Mouse (Mus musculus) liver, postnatal 0 days (tissue): ENCODE results near the gene Enkur. TPM values are rescaled to one million over a fixed set of nuclear protein-coding genes. Genes with fewer than 3 reads are reported as not detected.

Source experiments
- ATAC-seq: fragments of 200-750 bp; cut with Nextera tagmentation; 2 replicates; pipeline ENCODE4 v1.8.0; 2017; ENCODE audit warnings: mild to moderate bottlenecking, moderate library complexity
- DNase-seq: peaks from one replicate; pipeline ENCODE4 v3.0.0-alpha.2; 2016
- H3K27ac ChIP-seq: fragments of 300-500 bp; sonication (generic); 2 replicates; pipeline ENCODE4 v1.5.1; 2014; ENCODE audit warnings: antibody characterized with exemption, moderate library complexity, mild to moderate bottlenecking, low read depth
- H3K27me3 ChIP-seq: fragments of 300-500 bp; sonication (generic); 2 replicates; pipeline ENCODE4 v1.6.1; 2014; ENCODE audit warnings: low read length, control low read depth, mixed read lengths; ENCODE audit not compliant: insufficient read depth
- H3K36me3 ChIP-seq: fragments of 300-500 bp; sonication (generic); replicated peaks from 2 replicates; pipeline ENCODE4 v1.6.1; 2014; ENCODE audit warnings: mild to moderate bottlenecking, control low read depth, low read length, moderate library complexity, mixed read lengths; ENCODE audit not compliant: insufficient read depth
- H3K4me1 ChIP-seq: fragments of 300-500 bp; sonication (generic); 2 replicates; pipeline ENCODE4 v1.6.1; 2014; ENCODE audit warnings: antibody characterized with exemption, mild to moderate bottlenecking, control low read depth; ENCODE audit not compliant: insufficient read depth
- H3K4me2 ChIP-seq: fragments of 300-500 bp; sonication (generic); 2 replicates; pipeline ENCODE4 v1.6.1; 2014; ENCODE audit warnings: low read depth, mild to moderate bottlenecking, low read length, moderate library complexity, mixed read lengths
- H3K4me3 ChIP-seq: fragments of 300-500 bp; sonication (generic); 2 replicates; pipeline ENCODE4 v1.5.1; 2014; ENCODE audit warnings: low read depth, low read length
- H3K9ac ChIP-seq: fragments of 300-500 bp; sonication (generic); replicated peaks from 2 replicates; pipeline ENCODE4 v1.6.1; 2014; ENCODE audit warnings: mild to moderate bottlenecking, moderate library complexity
- H3K9me3 ChIP-seq: fragments of 300-500 bp; sonication (generic); 2 replicates; pipeline ENCODE4 v1.6.1; 2016; ENCODE audit warnings: mild to moderate bottlenecking, control low read depth, low read length, mixed read lengths
- CTCF ChIP-seq: sonication (generic); IDR thresholded peaks from 2 replicates; pipeline ENCODE4 v1.5.1; 2016; ENCODE audit warnings: antibody characterized with exemption, low read depth
- EP300 ChIP-seq: IDR thresholded peaks from 2 replicates; pipeline ENCODE4 v1.6.1; 2016; ENCODE audit warnings: antibody characterized with exemption, low read depth, mild to moderate bottlenecking
- WGBS: fragments of 180-500 bp; shearing (Covaris S2); extraction: QIAGEN DNeasy Blood & Tissue Kit; methylation state at CpG from one replicate; pipeline ENCODE4 v1.1.7; 2014; ENCODE audit not compliant: insufficient replicate concordance; 5-methylcytosine and 5-hydroxymethylcytosine counted together
- polyA plus RNA-seq: library from polyadenylated mRNA; unstranded; fragments of >200 nt; fragmentation: Nextera tagmentation; extraction: Ambion mirVana; gene quantifications from 2 replicates; pipeline ENCODE4 v1.2.1, GENCODE M21; 2015

The Enkur gene
- polyA plus RNA-seq, 1 experiment from 2014 or later, result 0.14 TPM

DNA sequence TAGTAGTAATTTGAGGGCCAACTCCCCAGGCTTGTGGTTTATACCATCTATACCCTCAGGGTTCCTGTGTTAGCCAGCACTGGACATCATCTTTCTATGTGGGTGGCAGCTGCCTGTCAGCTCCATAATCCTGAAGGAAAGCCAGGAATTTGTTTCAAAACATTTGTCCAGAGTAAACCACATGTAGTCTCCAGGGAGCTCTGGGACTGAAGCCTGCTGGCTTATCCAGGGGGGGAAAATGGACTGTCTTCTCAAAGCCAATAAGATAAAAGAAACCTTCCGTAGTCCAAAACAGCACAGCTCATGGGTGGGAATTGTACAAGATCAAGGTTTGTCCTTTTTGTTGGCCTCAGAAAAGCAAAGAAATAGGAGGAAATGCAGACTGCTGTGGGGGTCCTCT lies 37.2 kb downstream of the Enkur start:
- Histone ChIP-seq H3K4me1 (no peaks in the 10 kb centered on the region), H3K9me3 (no peaks in the 10 kb centered on the region), H3K4me3 (no peak overlapping the region), H3K36me3 (no peaks in the 10 kb centered on the region), H3K4me2 (no peak overlapping the region), H3K27ac (no peak overlapping the region), H3K27me3 (no peaks in the 10 kb centered on the region), H3K9ac (no peak overlapping the region)
- TF ChIP-seq EP300 (no peak), CTCF (no peak)
- WGBS, result 87% methylated on average over 1 of the region's 1 CpGs
- ATAC-seq, result no peak
- no peak for DNase-seq

DNA sequence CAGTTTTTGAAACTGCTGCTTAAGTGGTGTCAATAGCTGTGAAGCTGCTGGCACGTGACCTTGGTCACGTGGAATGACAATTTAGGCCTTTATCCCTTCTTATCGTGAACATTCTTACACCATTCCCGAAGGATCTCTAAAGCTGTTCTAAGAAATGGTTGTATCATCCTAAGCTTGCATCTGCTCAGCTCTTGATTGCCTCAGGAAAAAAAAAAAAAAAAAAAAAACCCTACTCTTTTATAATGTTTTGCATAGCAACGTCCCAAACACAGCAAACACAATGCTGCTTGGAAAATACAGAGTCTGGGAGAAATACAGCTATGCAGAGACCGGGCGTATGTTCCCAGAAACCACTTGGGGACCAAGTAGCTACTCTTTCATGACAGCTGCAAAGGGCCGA lies 40.9 kb downstream of the Enkur start:
- no peaks in the 10 kb centered on the region for H3K27me3 ChIP-seq
- H3K9me3 ChIP-seq, result no peaks in the 10 kb centered on the region
- no peak overlapping the region for H3K9ac ChIP-seq
- DNase-seq (no peak), ATAC-seq (no peak)
- H3K36me3 ChIP-seq, result no peaks in the 10 kb centered on the region
- no peaks in the 10 kb centered on the region for H3K4me1 ChIP-seq
- no peak overlapping the region for H3K4me3 ChIP-seq
- no peak for TF ChIP-seq CTCF
- no peak for TF ChIP-seq EP300
- H3K4me2 ChIP-seq, result no peak overlapping the region
- WGBS, result 77% methylated on average over 8 of the region's 8 CpGs
- no peak overlapping the region for H3K27ac ChIP-seq

DNA sequence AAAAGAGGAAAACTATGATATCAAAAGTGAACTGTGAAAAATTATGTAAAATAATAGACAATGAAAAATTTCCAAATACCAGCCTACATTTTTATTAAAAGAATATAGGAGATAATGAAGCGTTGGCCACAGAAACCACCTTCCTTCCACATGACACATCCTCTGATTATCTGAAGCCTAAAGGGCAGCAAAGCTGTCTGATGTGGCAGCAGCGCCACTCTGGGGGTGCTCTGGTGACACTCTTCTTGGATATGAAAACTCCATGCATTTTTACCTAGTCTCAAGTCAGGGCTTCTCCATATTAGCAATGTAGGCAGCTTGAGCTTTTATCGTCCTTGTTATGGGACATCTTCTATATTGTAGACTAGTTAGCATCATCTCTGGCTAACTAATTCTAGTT lies 51.7 kb downstream of the Enkur start:
- H3K9me3 ChIP-seq, result no peaks in the 10 kb centered on the region
- H3K36me3 ChIP-seq, result no peaks in the 10 kb centered on the region
- TF ChIP-seq EP300 (no peak), CTCF (0 out of 2 replicates have a peak, but pooled peaks have one; percentile 3)
- 68% methylated on average over 3 of the region's 3 CpGs for WGBS
- H3K27ac ChIP-seq, result no peak overlapping the region
- H3K4me3 ChIP-seq, result no peak overlapping the region
- no peak overlapping the region for H3K4me2 ChIP-seq
- ATAC-seq (no peak), DNase-seq (no peak)
- H3K4me1 ChIP-seq, result no peaks in the 10 kb centered on the region
- H3K27me3 ChIP-seq, result no peaks in the 10 kb centered on the region
- H3K9ac ChIP-seq, result no peak overlapping the region

DNA sequence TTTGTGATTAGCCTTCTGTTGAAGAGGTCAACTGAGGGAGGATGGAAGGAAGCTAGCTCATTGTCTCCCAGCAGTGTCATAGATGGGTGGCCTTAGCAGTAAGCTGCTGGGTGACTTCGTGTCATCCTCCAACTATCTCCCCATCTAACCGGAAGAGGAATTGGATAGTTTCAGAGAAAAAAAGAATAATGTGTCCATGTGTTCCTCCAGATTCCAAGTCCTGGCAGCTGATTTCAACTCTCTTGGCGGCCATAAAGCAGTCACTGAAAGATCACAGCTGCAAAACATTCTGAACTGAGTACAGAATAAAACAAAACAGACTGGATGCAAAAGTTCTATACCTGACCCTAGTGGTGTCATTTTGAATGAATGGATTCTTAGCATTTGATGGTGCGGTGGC lies 58.0 kb downstream of the Enkur start:
- WGBS, result 78% methylated on average over 4 of the region's 4 CpGs
- ATAC-seq, result no peak

DNA sequence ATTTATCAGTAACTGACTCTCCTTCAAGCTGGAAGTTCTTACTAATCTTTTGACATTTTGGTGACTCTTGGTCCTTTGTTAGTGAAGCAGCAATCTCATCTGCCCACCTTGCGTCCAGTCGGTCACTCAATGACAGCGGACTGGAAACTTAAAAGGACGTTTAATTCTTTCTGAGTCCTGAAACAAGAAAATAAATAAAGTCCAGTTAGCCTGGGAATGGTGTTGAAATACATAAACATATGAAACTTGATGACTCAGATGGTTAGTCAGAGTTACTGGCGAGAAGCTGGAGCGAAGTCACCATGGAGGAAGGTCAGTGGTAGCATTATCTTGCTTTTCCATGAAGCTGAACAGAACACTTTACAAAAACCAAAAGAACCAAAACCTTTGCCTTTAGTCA lies 58.7 kb downstream of the Enkur start:
- 80% methylated on average over 6 of the region's 6 CpGs for WGBS
- ATAC-seq, result no peak

More for the DNA sequence above, 58.0 kb downstream of the Enkur start:
- no peak overlapping the region for H3K4me3 ChIP-seq
- DNase-seq, result no peak
- H3K4me2 ChIP-seq, result no peak overlapping the region
- no peaks in the 10 kb centered on the region for H3K36me3 ChIP-seq
- H3K9me3 ChIP-seq, result no peaks in the 10 kb centered on the region
- no peak for TF ChIP-seq CTCF
- no peak for TF ChIP-seq EP300
- no peak overlapping the region for H3K9ac ChIP-seq
- peaks cover under 1% of the 10 kb centered on the region; the same call in 1 of the 2 replicates for H3K4me1 ChIP-seq
- H3K27me3 ChIP-seq, result peaks cover 4% of the 10 kb centered on the region; the same call in 1 of the 2 replicates
- no peak overlapping the region for H3K27ac ChIP-seq

DNA sequence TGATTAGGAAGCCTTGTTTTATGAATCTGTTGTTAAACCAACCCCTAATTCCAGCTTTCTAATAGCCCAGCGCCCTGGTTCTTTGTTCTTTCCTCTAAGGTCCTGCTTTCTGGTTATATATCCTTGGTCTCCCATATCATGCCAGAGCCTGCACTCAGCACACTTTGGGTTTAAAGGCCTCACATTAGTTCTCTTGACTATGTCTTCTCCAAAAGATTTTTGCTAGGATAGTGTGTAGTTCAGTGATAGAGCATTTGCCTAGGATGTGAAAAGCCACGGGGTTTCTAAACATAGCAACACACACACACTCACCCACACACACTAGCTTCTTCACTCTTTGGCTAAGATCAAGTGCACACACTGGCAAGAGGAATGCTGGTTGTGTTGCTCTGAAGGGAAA lies 62.5 kb downstream of the Enkur start:
- 14% methylated on average over 2 of the region's 2 CpGs for WGBS
- H3K36me3 ChIP-seq, result no peaks in the 10 kb centered on the region
- peaks cover 4% of the 10 kb centered on the region; the same call in 1 of the 2 replicates for H3K4me1 ChIP-seq
- no peak overlapping the region for H3K9ac ChIP-seq
- H3K27me3 ChIP-seq, result peaks cover 9% of the 10 kb centered on the region; the same call in 1 of the 2 replicates
- H3K4me2 ChIP-seq, result peak overlapping the region; percentile 87; the same call in 1 of the 2 replicates
- DNase-seq (no peak), ATAC-seq (no peak)
- H3K27ac ChIP-seq, result no peak overlapping the region
- H3K4me3 ChIP-seq, result no peak overlapping the region
- no peaks in the 10 kb centered on the region for H3K9me3 ChIP-seq
- no peak for TF ChIP-seq EP300
- no peak for TF ChIP-seq CTCF

More for the DNA sequence above, 58.7 kb downstream of the Enkur start:
- Histone ChIP-seq H3K9ac (no peak overlapping the region), H3K4me1 (peaks cover 4% of the 10 kb centered on the region; the same call in 1 of the 2 replicates), H3K9me3 (no peaks in the 10 kb centered on the region), H3K4me3 (no peak overlapping the region), H3K4me2 (no peak overlapping the region), H3K27me3 (peaks cover 9% of the 10 kb centered on the region; the same call in 1 of the 2 replicates), H3K27ac (no peak overlapping the region), H3K36me3 (no peaks in the 10 kb centered on the region)
- no peak for TF ChIP-seq CTCF
- TF ChIP-seq EP300, result no peak
- no peak for DNase-seq
